Mouse (Mus musculus) heart, adult 8-10 months (tissue): ENCODE results near the gene Bpifc. TPM values are rescaled to one million over a fixed set of nuclear protein-coding genes. Genes with fewer than 3 reads are reported as not detected.

ENCODE experiments used
- DNase-seq: peaks from one replicate; pipeline ENCODE4 v3.0.0; 2022; ENCODE audit warnings: low spot score
- total RNA-seq, 4 experiments: library from RNA; stranded (reverse); gene quantifications; 2 replicates each; pipeline ENCODE4 v1.2.4; 2022

Gene Bpifc
- total RNA-seq, 4 experiments from 2014 or later: not detected

- no peak for DNase-seq
These were observed 523 bp downstream of the Bpifc start for GRCm38 (mm10) chr10:86011172-86011571.

DNA sequence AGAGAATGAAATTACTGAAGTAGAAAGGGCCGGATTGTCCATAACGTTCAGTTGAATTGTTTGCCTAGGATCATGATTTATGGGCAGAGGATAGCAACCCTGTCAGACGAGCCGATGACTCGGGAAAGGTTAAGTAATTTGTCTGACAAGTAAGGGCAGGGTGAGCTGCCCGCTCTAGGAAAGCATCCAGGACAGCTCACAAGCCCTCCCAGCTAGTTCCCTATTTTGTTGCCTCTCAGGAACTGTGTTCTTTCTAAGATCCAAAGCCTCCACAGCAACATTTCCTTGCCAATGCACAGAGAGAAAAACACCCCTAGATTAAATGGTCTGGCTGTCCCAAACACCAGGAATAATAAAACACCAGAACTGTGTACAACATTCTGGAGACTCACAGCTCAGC lies 1.1 kb downstream of the Bpifc start:
- no peak for DNase-seq

DNA sequence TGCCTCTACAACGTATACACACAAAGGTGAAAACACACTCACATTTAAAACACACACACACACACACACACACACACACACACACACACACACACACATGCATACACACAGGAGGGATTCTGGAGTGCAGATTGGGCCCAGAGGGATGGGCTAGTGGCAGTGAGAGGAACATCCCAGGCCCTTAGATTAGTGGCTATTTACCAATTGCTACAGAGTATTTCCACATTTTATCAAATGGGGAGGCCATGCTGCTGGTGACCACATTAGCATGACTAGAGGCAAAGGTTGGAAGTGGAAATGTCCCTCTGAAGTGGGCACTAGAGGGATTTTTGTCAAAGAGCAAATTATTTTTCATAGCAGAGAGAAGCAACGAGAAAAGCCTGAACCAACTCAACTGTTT lies 2.0 kb downstream of the Bpifc start:
- no peak for DNase-seq

DNA sequence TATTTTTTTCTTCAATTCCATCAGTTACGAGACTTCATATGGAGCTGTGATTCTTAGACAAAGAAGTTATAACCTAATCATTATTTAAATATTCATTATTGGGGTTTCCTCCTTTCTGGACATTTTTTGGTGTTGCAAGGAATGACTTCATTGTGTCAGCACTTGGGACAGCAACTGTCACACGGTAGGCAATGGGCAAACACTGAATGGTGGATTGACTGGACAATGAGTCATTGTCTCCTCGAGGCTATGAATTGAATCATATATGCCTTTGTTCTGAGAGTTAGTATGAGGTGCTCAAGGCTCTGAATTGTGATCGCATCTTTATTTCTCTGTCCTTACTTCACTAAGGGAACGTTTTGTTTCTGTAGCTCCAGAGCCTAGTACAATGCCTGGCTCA lies 5.2 kb downstream of the Bpifc start:
- no peak for DNase-seq

DNA sequence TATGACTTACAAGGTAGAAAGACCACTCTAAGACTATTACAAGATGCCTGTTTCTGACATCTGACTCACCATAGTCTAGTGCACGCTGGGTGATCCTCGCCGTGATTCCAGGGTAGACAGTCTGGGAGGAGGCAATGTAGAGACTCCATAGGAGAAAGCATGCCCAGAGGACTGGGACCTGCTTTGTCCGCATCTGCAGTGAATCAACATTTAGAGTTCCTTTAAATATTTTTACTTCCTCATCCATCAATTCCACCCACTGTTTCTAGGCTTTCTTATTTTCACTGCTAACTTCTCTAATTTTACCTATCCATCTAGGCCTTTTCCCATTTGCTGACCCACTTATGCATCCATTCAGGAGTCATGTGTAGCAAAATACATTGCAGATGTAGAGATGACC lies 11.2 kb downstream of the Bpifc start:
- no peak for DNase-seq

GRCm38 (mm10) chr10:85994543-85995104 lies 17.1 kb downstream of the Bpifc start:
- no peak for DNase-seq

GRCm38 (mm10) chr10:85993836-85994235 lies 17.9 kb downstream of the Bpifc start:
- no peak for DNase-seq

DNA sequence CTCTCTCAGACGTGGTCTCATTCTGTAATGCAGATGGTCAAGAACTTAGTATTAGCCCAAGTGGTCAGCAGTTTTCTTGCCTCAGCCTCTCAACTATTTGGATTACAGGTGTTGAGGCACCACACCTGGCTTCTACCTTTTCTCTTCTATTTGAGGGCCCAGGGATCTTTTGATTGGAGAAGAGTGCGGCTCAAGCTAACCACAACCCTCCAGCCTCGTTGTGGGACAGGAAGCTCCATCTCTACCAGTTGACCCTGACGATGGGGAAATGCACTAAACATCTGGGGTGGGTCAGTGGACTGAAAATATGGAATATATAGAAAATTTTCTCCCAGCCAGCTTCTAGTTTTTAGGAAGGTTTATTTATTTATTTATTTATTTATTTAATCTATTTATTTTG lies 19.3 kb downstream of the Bpifc start:
- no peak for DNase-seq

DNA sequence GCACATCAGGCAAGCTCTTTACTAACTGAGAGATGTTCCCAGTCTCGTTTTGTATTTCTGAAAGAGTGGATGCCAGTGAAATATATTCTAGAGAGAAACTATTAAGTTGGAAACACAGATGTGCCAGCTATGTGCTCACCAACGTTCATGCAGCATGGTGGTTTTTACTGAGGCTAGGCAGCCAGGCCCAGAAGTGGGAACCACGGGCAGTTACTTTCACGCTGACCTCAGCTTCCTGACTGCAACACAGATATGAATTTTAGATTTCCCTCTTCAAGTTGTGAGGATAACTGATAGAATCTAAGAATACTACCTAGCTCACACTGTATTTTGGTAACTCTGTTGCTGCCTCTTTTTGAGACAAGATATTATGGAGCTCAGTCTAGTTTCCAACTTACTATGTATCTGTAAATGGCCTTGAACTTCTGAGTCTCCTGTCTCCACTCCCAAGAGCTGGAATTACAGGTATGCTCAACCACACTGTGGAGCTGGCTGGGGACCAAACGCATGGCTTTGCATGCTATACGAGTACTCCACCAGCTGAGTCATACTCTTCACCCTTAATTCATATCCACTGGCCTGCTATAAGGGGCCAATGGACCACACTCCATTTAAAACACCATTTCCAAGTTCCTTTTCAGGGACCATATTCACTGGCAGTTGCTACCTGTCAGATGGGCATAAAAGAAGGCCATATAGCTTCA lies 22.1 kb downstream of the Bpifc start:
- DNase-seq: no peak

- DNase-seq: no peak
These were observed 38.8 kb downstream of the Bpifc start for GRCm38 (mm10) chr10:85972915-85973314.

GRCm38 (mm10) chr10:85971826-85972225 lies 39.9 kb downstream of the Bpifc start:
- DNase-seq: no peak

DNA sequence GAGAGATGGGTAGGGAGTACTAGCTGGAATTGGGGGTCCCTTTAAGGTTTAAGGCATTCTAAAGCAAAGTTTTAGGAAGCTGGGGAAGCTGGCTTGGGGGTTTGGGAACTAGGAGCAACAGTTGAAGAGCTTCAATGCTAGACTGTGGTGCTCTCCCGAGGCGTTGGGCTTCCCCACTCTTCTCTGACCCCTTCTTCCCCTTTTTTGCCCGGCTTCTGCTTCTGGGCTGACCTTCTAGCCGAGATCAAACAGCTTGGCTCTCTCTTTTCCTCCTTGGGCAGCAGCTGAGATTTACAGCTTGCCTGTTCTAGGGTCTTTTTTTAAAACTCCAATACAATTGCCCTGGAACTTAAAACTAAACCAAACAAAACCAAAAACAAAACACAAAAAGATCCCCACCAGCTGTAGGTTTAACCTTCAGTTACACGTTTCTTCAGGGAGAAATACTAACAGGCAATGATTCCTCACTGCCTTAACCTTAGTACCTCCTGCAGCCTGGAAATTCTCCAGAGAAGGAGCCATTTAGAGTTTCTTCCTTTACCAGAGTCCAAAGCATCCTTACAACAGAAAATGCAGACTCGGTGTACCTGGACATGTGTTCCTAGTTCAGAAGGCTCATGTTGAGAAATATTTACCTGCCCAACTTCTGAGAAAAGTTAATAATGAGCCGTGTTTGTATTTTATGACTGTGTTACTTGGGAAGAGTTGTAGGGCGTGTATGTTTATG lies 41.6 kb downstream of the Bpifc start:
- no peak for DNase-seq

GRCm38 (mm10) chr10:85968731-85969130 lies 43.0 kb downstream of the Bpifc start:
- DNase-seq: no peak

- peak; percentile 75 for DNase-seq
These were observed 43.5 kb downstream of the Bpifc start for GRCm38 (mm10) chr10:85968157-85968634.

- no peak for DNase-seq
These were observed 44.1 kb downstream of the Bpifc start for GRCm38 (mm10) chr10:85967411-85968156.

DNA sequence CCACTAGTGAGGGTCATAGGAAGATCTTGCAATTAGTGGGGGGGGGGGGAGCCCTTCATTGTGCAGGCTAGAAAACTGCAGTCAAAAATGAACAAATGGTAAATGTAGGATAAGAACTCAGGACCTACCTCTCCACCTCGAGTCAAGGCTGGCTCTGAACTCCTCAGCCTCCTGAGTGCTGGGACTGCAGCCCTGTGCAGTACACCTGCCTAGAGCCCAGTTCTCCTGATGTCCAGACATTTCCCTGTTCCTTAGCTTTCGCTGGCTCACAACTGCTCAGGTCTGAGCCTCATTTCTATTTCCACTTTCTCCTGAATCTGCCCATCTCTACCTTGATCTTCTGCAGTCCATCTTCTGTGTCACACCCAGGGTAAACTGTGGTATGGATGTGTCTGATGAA lies 45.2 kb downstream of the Bpifc start:
- DNase-seq: no peak

DNA sequence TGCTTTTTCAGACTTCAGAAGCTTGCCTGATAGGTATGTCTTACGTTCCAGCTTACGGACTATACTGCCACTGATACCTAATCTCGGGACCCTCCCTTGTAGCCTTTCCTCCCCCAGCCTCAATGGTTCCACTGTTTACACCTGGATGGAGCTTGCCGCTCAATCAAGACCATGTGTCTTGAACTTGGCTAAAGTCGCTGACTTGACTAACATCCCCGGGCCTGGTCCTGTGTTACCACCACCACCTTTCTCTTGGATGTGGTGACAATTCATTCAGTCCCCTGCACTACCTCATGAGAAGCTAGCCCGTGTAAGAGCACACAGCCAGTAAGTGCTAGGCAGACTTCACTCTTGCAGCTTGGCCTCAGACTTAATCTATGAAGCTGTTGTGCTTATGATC lies 47.4 kb downstream of the Bpifc start:
- no peak for DNase-seq

GRCm38 (mm10) chr10:85962897-85963296 lies 48.8 kb downstream of the Bpifc start:
- no peak for DNase-seq

- DNase-seq: peak; percentile 98
These were observed 54.2 kb downstream of the Bpifc start, which contains the start of gene Rtcb for GRCm38 (mm10) chr10:85957464-85957950. Gene Rtcb, minus strand, starts transcription at chr10:85957823.

- DNase-seq: no peak
These were observed 54.8 kb downstream of the Bpifc start for GRCm38 (mm10) chr10:85956871-85957419.

DNA sequence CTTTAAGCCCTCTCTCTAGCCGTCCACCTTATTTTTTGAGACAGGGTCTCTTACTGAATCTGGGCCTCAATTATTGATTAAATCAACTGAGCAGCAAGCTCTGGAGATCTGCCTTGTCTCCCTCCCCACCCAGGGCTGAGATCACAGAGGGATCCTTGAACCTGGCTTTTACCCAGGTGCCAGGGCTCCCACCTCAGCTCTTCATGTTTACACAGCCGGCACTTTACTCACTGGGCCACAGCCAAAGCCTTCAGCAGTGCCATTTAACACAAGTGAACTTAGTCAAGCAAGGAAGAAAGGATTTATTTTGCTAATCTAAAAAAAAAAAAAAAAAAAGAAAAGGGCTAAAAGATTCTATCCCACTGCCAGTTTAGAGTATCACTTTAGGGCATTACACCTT lies 57.3 kb downstream of the Bpifc start:
- DNase-seq: no peak

DNA sequence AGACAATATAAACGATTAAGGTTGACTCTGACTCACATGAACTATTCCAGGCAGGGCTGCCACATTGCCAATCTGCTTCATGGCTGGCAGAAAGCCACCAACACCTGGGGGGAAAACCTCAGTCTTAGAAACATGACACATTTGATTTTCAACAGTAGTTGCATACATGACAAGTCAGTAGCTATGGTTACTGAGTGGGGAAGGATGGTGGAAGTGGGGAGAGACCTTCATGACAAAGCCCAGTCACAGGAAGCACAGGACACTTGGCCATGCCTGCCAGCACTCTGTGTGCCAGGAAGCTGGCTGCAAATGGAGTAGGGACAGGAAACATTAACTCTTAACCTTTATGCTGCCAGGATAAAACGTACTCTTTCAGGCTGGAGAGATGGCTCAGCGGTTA lies 58.3 kb downstream of the Bpifc start:
- DNase-seq: peak; percentile 9
